Mouse (Mus musculus): ENCODE results near the gene Dync1li1. TPM values are rescaled to one million over a fixed set of nuclear protein-coding genes. Genes with fewer than 3 reads are reported as not detected.

Gene Dync1li1
- total RNA-seq (2023; ENCODE audit: inconsistent age): 40.1 to 41.7 TPM (median 41.4 TPM) in 4 replicates

GRCm38 (mm10) chr9:114688252-114688952, at the start of gene Dync1li1:
Gene Dync1li1 (plus strand): TSS chr9:114688790.

GRCm38 (mm10) chr9:114639839-114640646, 48.5 kb upstream of the Dync1li1 start, which contains the start of gene Cnot10:
Gene Cnot10 (minus strand): TSS chr9:114640184.

GRCm38 (mm10) chr9:114731011-114731755, 42.6 kb downstream of the Dync1li1 start, which contains the start of gene Cmtm6:
Gene Cmtm6 (plus strand): TSS chr9:114731116.

Other genes starting within 250 kb of the Dync1li1 start
- gene Ccr4, start 183.9 kb upstream of the Dync1li1 start, total RNA-seq (2023; ENCODE audit: inconsistent age): not detected in 4 replicates
- not detected in 4 replicates for gene C130032M10Rik, start 173.1 kb upstream of the Dync1li1 start, total RNA-seq (2023; ENCODE audit: inconsistent age)
- not detected in 4 replicates for gene Trim71, start 124.4 kb upstream of the Dync1li1 start, total RNA-seq (2023; ENCODE audit: inconsistent age)
- gene Cnot10, start 48.6 kb upstream of the Dync1li1 start, total RNA-seq (2023; ENCODE audit: inconsistent age): 67.6 to 83.7 TPM (median 72.8 TPM) in 4 replicates
- 86.9 to 103 TPM (median 92.5 TPM) in 4 replicates for gene Cmtm6, start 42.3 kb downstream of the Dync1li1 start, total RNA-seq (2023; ENCODE audit: inconsistent age)
- 133 to 151 TPM (median 143 TPM) in 4 replicates for gene Cmtm7, start 93.1 kb downstream of the Dync1li1 start, total RNA-seq (2023; ENCODE audit: inconsistent age)
- 0.86 to 1.7 TPM (median 1.5 TPM) in 4 replicates for gene Cmtm8, start 155.4 kb downstream of the Dync1li1 start, total RNA-seq (2023; ENCODE audit: inconsistent age)
- gene Gpd1l, start 245.2 kb downstream of the Dync1li1 start, total RNA-seq (2023; ENCODE audit: inconsistent age): 59.8 to 74.5 TPM (median 66.9 TPM) in 4 replicates

Measured in B cell, adult (primary cell).